Comparison of ENCODE assay signal across 7 mouse cellular contexts in the genomic region with DNA sequence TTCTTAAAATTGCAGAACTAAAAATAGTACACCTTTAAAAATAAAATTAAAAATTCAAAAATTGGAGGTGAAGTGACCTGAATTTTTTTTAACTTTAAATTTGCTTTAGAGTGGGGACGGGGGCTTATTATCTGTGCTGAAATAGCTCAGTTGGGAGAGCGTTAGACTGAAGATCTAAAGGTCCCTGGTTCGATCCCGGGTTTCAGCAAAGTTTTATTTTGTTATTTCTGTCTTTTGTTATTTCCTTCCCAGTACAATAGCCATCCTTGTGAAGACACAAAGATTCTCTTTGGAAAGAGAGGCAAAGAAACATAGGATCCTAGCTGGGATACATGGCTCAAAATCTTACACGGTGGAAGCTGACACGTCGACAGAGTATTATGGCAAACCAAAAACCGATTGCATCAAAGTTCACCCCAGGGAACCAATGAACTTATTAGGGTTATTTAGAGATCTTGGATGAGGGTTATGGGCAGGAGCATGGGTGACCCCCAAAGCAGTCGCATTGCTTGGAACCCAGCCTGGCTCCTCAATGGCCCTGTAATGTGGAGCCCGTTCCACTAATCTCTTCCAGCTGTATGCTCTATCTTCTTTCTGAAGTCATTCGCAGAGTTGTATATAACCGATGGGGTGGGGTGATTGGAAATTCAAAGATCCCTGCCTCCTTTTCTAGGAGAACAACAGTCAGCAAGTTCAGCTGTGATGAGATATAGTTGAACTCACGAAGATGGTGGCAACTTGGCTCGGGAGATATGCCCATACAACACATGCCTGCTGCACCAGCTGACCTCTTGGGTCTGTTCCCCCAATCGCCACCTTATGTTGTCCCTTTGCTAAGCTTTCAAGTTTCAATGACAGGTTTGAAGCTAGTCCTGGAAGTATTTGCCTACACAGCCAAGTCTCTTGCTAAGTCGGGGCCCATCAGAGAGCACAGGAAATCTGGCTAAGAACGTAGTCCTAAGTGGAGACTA. TPM values are rescaled to one million over a fixed set of nuclear protein-coding genes. Genes with fewer than 3 reads are reported as not detected.
DNase-seq lines count a peak whose midpoint lies in the region; ATAC-seq and TF ChIP-seq lines count a peak whose summit lies in the region.

No protein-coding gene starts in this region.

- DNase-seq in 3T3-L1 (ENCODE audit: low read depth, low spot score) (peak; percentile 80), 416B (ENCODE audit: low read depth) (peak; percentile 73)
- peak in 1 of 3 experiments; percentile 69 for DNase-seq in liver, embryonic 14.5 days (ENCODE audit: low read depth in 3 of 3, low spot score in 3 of 3)
- no peak for DNase-seq in spleen, postnatal 36 days (ENCODE audit: low spot score in 2 of 2)
- DNase-seq in spleen, postnatal 4 days (ENCODE audit: low spot score in 2 of 2): no peak
- DNase-seq in frontal cortex, postnatal 14 days (ENCODE audit: low spot score in 2 of 2): no peak

- no peaks in the 10 kb centered on the region for H3K9me3 ChIP-seq in liver, embryonic 14.5 days (ENCODE audit: control insufficient read depth, low read length)

- peaks cover 8% of the 10 kb centered on the region for H3K4me1 ChIP-seq in embryonic fibroblast, embryonic 13.5 days (ENCODE audit: control insufficient read depth, insufficient read depth, low read length)
- H3K4me1 ChIP-seq in liver, embryonic 14.5 days (replicated peaks; ENCODE audit: control insufficient read depth in 2 of 2, insufficient read depth in 2 of 2, low read length in 1 of 2): peaks cover 16 to 30% of the 10 kb centered on the region in 2 experiments

- H3K27ac ChIP-seq in embryonic fibroblast, embryonic 13.5 days (ENCODE audit: insufficient read depth, low read length): peak overlapping the region; percentile 38; the same call in 1 of the 2 replicates
- H3K27ac ChIP-seq in liver, embryonic 14.5 days: peak overlapping the region; percentile 16

- ATAC-seq in liver, embryonic 14.5 days (ENCODE audit: insufficient read depth): no peak

- H3K4me3 ChIP-seq in embryonic fibroblast, embryonic 13.5 days (ENCODE audit: insufficient read depth, low read length): peak overlapping the region; percentile 19
- H3K4me3 ChIP-seq in liver, embryonic 14.5 days (ENCODE audit: insufficient read depth in 1 of 2, low read depth in 2 of 2, low read length in 2 of 2): peak overlapping the region; percentile 42 to 80

- 0 out of 2 replicates have a peak overlapping the region, but pooled peaks have one; percentile 15 for H3K9ac ChIP-seq in liver, embryonic 14.5 days (replicated peaks)

- TF ChIP-seq EP300 in liver, embryonic 14.5 days (IDR thresholded peaks at IDR 0.05; ENCODE audit: low read depth): no peak

- H3K4me2 ChIP-seq in liver, embryonic 14.5 days (ENCODE audit: low read depth): peak overlapping the region; percentile 95

- no peak for TF ChIP-seq CTCF in embryonic fibroblast, embryonic 13.5 days (IDR thresholded peaks at IDR 0.05; ENCODE audit: borderline replicate concordance, insufficient read depth, low read length)
- no peak for TF ChIP-seq CTCF in liver, embryonic 14.5 days (IDR thresholded peaks at IDR 0.05; ENCODE audit: low read depth)

- no peak for TF ChIP-seq POLR2A in embryonic fibroblast, embryonic 13.5 days (IDR thresholded peaks at IDR 0.05; ENCODE audit: low read depth, low read length)

- no peaks in the 10 kb centered on the region for H3K36me3 ChIP-seq in liver, embryonic 14.5 days (replicated peaks; ENCODE audit: control insufficient read depth, insufficient read depth, low read depth)

- H3K27me3 ChIP-seq in liver, embryonic 14.5 days (ENCODE audit: control insufficient read depth, insufficient read depth, low read length): no peaks in the 10 kb centered on the region

- WGBS in liver, embryonic 14.5 days (ENCODE audit: insufficient replicate concordance): 16% methylated on average over 17 of the region's 17 CpGs

RNA-seq across cellular contexts. Expression of gene Olfr1423, which starts 32.4 kb away (rescaled TPM):
- not detected in 2 replicates for polyA plus RNA-seq in embryonic fibroblast, embryonic 13.5 days (2011; ENCODE audit: insufficient read length, low read depth, missing spikeins)
- polyA plus RNA-seq in liver, embryonic 14.5 days (2012; rRNA removed): not detected in 2 replicates
- polyA plus RNA-seq in liver, embryonic 14.5 days (2014; fragmentation: Nextera tagmentation; extraction: Ambion mirVana): not detected in 2 replicates

RNA-seq across cellular contexts. Expression of gene Osbp, which starts 43.0 kb away (rescaled TPM):
- 49.4 and 54.4 TPM in 2 replicates for polyA plus RNA-seq in embryonic fibroblast, embryonic 13.5 days (2011; ENCODE audit: insufficient read length, low read depth, missing spikeins)
- 8.2 and 11.7 TPM in 2 replicates for polyA plus RNA-seq in liver, embryonic 14.5 days (2012; rRNA removed)
- 3.9 and 5.0 TPM in 2 replicates for polyA plus RNA-seq in liver, embryonic 14.5 days (2014; fragmentation: Nextera tagmentation; extraction: Ambion mirVana)

RNA-seq across cellular contexts. Expression of gene Olfr1424, which starts 53.8 kb away (rescaled TPM):
- not detected in 2 replicates for polyA plus RNA-seq in embryonic fibroblast, embryonic 13.5 days (2011; ENCODE audit: insufficient read length, low read depth, missing spikeins)
- not detected in 2 replicates for polyA plus RNA-seq in liver, embryonic 14.5 days (2012; rRNA removed)
- not detected in 2 replicates for polyA plus RNA-seq in liver, embryonic 14.5 days (2014; fragmentation: Nextera tagmentation; extraction: Ambion mirVana)

Comparison
In these comparisons a context has a peak if more than half of its experiments do, and no peak if none do; other contexts are left out.
1. DNase-seq: peak in 3T3-L1 (single experiment) and 416B (single experiment); none in spleen, postnatal 36 days (0 of 2), spleen, postnatal 4 days (0 of 2) and frontal cortex, postnatal 14 days (0 of 2).